Mouse (Mus musculus) heart, embryonic 11.5 days (tissue): ENCODE measurements around the gene 1700020D05Rik. TPM values are rescaled to one million over a fixed set of nuclear protein-coding genes. Genes with fewer than 3 reads are reported as not detected.
A peak's percentile ranks its signal among the peaks of the same experiment; 100 is the strongest.

Source experiments
- ATAC-seq: fragments of 200-750 bp; cut with Nextera tagmentation; replicated peaks from 2 replicates; pipeline ENCODE4 v1.8.0; 2017; ENCODE audit warnings: moderate library complexity; ENCODE audit not compliant: insufficient number of reproducible peaks, low FRiP score, low TSS enrichment
- H3K27ac ChIP-seq: fragments of 300-500 bp; sonication (generic); 2 replicates; pipeline ENCODE4 v1.5.1; 2014; ENCODE audit warnings: mild to moderate bottlenecking, low read depth, low read length
- H3K27me3 ChIP-seq: fragments of 300-500 bp; sonication (generic); 2 replicates; pipeline ENCODE4 v1.6.1; 2014; ENCODE audit warnings: mild to moderate bottlenecking, low read length, mixed read lengths; ENCODE audit not compliant: control insufficient read depth, insufficient read depth
- H3K36me3 ChIP-seq: fragments of 300-500 bp; sonication (generic); 2 replicates; pipeline ENCODE4 v1.6.1; 2014; ENCODE audit warnings: mild to moderate bottlenecking, low read length, moderate library complexity, mixed read lengths; ENCODE audit not compliant: control insufficient read depth, insufficient read depth
- H3K4me1 ChIP-seq: fragments of 300-500 bp; sonication (generic); 2 replicates; pipeline ENCODE4 v1.6.1; 2014; ENCODE audit warnings: low read length; ENCODE audit not compliant: control insufficient read depth, insufficient read depth
- H3K4me2 ChIP-seq: fragments of 300-500 bp; sonication (generic); 2 replicates; pipeline ENCODE4 v1.6.1; 2014; ENCODE audit warnings: mild to moderate bottlenecking, moderate library complexity
- H3K4me3 ChIP-seq: fragments of 300-500 bp; sonication (generic); 2 replicates; pipeline ENCODE4 v1.5.1; 2014; ENCODE audit warnings: low read depth, low read length
- H3K9ac ChIP-seq: fragments of 300-500 bp; sonication (generic); 2 replicates; pipeline ENCODE4 v1.6.1; 2014; ENCODE audit warnings: mild to moderate bottlenecking, low read depth, low read length, moderate library complexity
- H3K9me3 ChIP-seq: fragments of 300-500 bp; sonication (generic); replicated peaks from 2 replicates; pipeline ENCODE4 v1.6.1; 2016; ENCODE audit warnings: low read length; ENCODE audit not compliant: control insufficient read depth
- WGBS: fragments of 180-500 bp; shearing (Covaris S2); extraction: QIAGEN DNeasy Blood & Tissue Kit; methylation state at CpG from one replicate; pipeline ENCODE4 v1.1.7; 2014; ENCODE audit not compliant: insufficient replicate concordance; 5-methylcytosine and 5-hydroxymethylcytosine counted together
- polyA plus RNA-seq: library from polyadenylated mRNA; unstranded; fragments of >200 nt; fragmentation: Nextera tagmentation; extraction: Ambion mirVana; gene quantifications from 2 replicates; pipeline ENCODE4 v1.2.1, GENCODE M21; 2014

1700020D05Rik gene
- polyA plus RNA-seq, 1 experiment from 2014 or later, result not detected

- Histone ChIP-seq H3K27ac (no peak overlapping the region), H3K9me3 (no peaks in the 10 kb centered on the region), H3K4me2 (no peak overlapping the region), H3K4me3 (no peak overlapping the region), H3K36me3 (no peaks in the 10 kb centered on the region), H3K27me3 (peaks cover 2% of the 10 kb centered on the region; the same call in 1 of the 2 replicates), H3K4me1 (peaks cover 4% of the 10 kb centered on the region), H3K9ac (no peak overlapping the region)
- no peak for ATAC-seq
- WGBS, result 71% methylated on average over 5 of the region's 5 CpGs
Observed at GRCm38 (mm10) chr19:5525204-5525603, 21.6 kb upstream of the 1700020D05Rik start.

GRCm38 (mm10) chr19:5518721-5519120 lies 15.1 kb upstream of the 1700020D05Rik start:
- 77% methylated on average over 3 of the region's 3 CpGs for whole genome bisulfite sequencing
- no peaks in the 10 kb centered on the region for H3K9me3 ChIP-seq
- no peaks in the 10 kb centered on the region for H3K4me1 ChIP-seq
- no peak overlapping the region for H3K27ac ChIP-seq
- no peak for ATAC-seq
- H3K4me3 ChIP-seq, result no peak overlapping the region
- H3K4me2 ChIP-seq, result no peak overlapping the region
- no peaks in the 10 kb centered on the region for H3K36me3 ChIP-seq
- no peak overlapping the region for H3K9ac ChIP-seq
- H3K27me3 ChIP-seq, result no peaks in the 10 kb centered on the region

GRCm38 (mm10) chr19:5516906-5517505 lies 13.4 kb upstream of the 1700020D05Rik start:
- no peak overlapping the region for H3K9ac ChIP-seq
- no peak overlapping the region for H3K4me2 ChIP-seq
- no peak overlapping the region for H3K4me3 ChIP-seq
- no peaks in the 10 kb centered on the region for H3K9me3 ChIP-seq
- ATAC-seq, result no peak
- no peaks in the 10 kb centered on the region for H3K4me1 ChIP-seq
- no peaks in the 10 kb centered on the region for H3K27me3 ChIP-seq
- no peak overlapping the region for H3K27ac ChIP-seq
- 75% methylated on average over 8 of the region's 8 CpGs for WGBS
- H3K36me3 ChIP-seq, result no peaks in the 10 kb centered on the region

- 80% methylated on average over 7 of the region's 7 CpGs for WGBS
- no peaks in the 10 kb centered on the region for H3K36me3 ChIP-seq
- H3K9ac ChIP-seq, result no peak overlapping the region
- no peak overlapping the region for H3K4me3 ChIP-seq
- H3K27ac ChIP-seq, result no peak overlapping the region
- no peak overlapping the region for H3K4me2 ChIP-seq
- no peaks in the 10 kb centered on the region for H3K27me3 ChIP-seq
- peaks cover 2% of the 10 kb centered on the region; the same call in 1 of the 2 replicates for H3K4me1 ChIP-seq
- no peak for ATAC-seq
- no peaks in the 10 kb centered on the region for H3K9me3 ChIP-seq
Observed at GRCm38 (mm10) chr19:5515840-5516777, 12.5 kb upstream of the 1700020D05Rik start.

GRCm38 (mm10) chr19:5513005-5513349 lies 9.4 kb upstream of the 1700020D05Rik start:
- no peak for ATAC-seq
- no peaks in the 10 kb centered on the region for H3K9me3 ChIP-seq
- H3K27me3 ChIP-seq, result no peaks in the 10 kb centered on the region
- WGBS, result 83% methylated on average over 3 of the region's 3 CpGs
- H3K4me1 ChIP-seq, result peaks cover 11% of the 10 kb centered on the region
- H3K4me2 ChIP-seq, result no peak overlapping the region
- H3K4me3 ChIP-seq, result no peak overlapping the region
- H3K9ac ChIP-seq, result no peak overlapping the region
- H3K36me3 ChIP-seq, result no peaks in the 10 kb centered on the region
- no peak overlapping the region for H3K27ac ChIP-seq

- Histone ChIP-seq H3K27ac (no peak overlapping the region), H3K4me2 (no peak overlapping the region), H3K4me3 (no peak overlapping the region), H3K9me3 (no peaks in the 10 kb centered on the region), H3K36me3 (no peaks in the 10 kb centered on the region), H3K9ac (no peak overlapping the region), H3K27me3 (no peaks in the 10 kb centered on the region), H3K4me1 (peaks cover 11% of the 10 kb centered on the region)
- no peak for ATAC-seq
- WGBS, result 73% methylated on average over 12 of the region's 12 CpGs
Observed at GRCm38 (mm10) chr19:5512091-5513004, 8.8 kb upstream of the 1700020D05Rik start.

- H3K9me3 ChIP-seq, result no peaks in the 10 kb centered on the region
- no peaks in the 10 kb centered on the region for H3K27me3 ChIP-seq
- H3K4me2 ChIP-seq, result peak overlapping the region; percentile 90
- no peaks in the 10 kb centered on the region for H3K36me3 ChIP-seq
- 48% methylated on average over 15 of the region's 15 CpGs for WGBS
- H3K4me1 ChIP-seq, result peaks cover 11% of the 10 kb centered on the region
- ATAC-seq, result no peak
- H3K4me3 ChIP-seq, result peak overlapping the region; percentile 47
- H3K27ac ChIP-seq, result no peak overlapping the region
- peak overlapping the region; percentile 68 for H3K9ac ChIP-seq
Observed at GRCm38 (mm10) chr19:5511074-5511632, 7.6 kb upstream of the 1700020D05Rik start.
